Mouse (Mus musculus) brain, embryonic 18.5 days (tissue): ENCODE measurements around the gene Hectd4.
"Not testable (repeated sequence)": the region's sequence is repeated elsewhere in the genome, so short reads cannot be mapped to it uniquely, and the experiment has no call there.

ENCODE experiments used
- DNase-seq: peaks from one replicate; pipeline ENCODE4 v3.0.0-alpha.2; 2012; ENCODE audit warnings: low read depth, low spot score

Hectd4 gene

GRCm38 (mm10) chr5:121343997-121344396 lies 124.0 kb downstream of the Hectd4 start:
- no peak for DNase-seq

DNA sequence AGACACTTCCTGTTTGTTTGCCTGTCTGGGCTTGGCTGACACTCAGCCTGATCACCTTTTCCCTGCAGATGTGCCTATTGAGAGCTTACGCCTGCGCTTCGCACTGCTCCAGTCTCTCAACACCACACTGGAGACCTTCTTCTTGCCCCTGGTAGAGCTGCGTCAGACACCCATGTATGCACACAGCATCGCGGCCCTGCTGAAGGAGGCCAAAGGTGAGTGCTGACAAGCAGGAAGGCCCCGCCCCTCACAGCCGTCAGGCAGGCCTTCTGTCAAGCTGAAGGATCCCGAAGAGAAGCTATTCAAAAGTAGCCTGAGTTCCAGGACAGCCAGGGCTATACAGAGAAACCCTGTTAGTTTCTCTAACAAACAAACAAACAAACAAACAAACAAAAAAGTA lies 139.2 kb downstream of the Hectd4 start:
- no peak for DNase-seq

- no peak for DNase-seq
Observed at GRCm38 (mm10) chr5:121361696-121362095, 141.7 kb downstream of the Hectd4 start.

GRCm38 (mm10) chr5:121363441-121363840 lies 143.4 kb downstream of the Hectd4 start:
- DNase-seq, result no peak

DNA sequence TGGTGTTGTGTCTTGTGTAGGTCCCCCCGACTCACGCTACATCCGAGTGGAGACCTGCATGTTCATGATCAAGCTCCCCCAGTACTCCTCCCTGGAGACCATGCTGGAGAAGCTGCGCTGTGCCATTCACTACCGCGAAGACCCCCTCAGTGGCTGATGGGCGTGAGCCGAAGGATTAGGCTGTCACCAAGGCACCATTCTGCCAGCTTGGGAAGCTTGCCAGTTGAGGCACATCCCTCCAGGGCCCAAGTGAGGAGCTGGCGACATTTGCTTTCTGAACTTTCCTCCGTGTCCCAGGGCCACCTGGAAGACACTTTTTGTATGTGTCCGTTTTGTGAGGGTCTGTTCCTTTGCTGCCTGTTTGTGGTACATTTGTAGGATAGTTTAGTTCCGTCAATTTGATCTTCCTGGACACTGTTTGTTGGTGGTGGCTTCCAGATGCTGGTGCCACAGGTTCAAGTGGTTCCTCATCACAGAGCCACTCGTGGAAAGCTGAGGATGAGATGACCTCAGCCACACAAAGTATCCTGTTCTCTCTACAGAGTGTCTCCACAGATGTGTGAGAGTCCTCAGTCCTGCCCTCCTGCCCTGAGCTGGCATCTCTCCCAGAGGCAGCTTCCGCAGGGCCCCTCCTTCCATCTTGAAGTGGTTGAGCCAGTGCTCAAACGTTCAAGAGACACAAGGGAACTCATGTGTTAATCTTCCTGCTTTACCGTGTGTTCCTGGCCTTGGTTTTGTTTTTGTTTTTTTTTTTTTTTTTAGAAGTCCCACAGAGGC lies 146.6 kb downstream of the Hectd4 start:
- no peak for DNase-seq

- DNase-seq, result no peak
Observed at GRCm38 (mm10) chr5:121367255-121367654, 147.2 kb downstream of the Hectd4 start.

DNA sequence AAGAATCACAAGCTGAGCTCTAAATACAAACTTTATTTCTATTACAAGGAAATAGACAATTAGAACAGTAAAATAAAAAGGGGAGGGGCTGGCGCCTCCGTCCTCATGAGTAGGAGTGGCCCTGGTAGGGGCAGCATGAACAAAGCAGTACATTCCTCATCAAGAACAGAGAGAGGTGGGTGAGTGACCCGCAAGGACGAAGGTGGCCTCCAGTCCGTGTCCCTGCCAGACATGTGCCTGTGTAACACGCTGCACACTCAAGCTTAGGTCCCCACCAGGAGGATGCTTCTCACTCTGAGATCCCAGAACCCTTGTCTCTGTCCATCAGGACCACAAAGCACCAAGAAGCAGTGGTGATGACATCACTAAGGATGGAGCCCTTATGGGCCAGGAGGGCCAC lies 151.7 kb downstream of the Hectd4 start:
- DNase-seq, result no peak

DNA sequence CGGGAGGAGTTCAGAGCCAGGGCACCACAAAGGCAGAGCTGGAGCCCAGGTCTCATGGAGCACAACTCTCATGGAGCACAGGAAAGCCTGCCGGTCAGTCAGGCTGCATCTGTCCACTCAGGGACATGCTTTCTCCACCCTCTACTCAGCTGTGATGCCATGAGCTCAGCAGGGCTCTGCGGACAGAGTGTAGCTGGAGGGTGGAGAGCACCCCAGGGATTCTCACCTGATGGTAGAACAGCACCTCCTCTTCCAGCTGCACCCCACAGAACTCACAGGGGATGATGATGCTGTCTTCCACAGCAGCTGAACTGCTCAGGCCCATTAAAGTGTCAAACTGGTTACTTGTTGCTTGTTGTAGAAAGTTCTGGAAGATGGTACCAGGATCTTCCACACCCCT lies 154.8 kb downstream of the Hectd4 start:
- DNase-seq, result no peak

- DNase-seq, result not testable (repeated sequence)
Observed at GRCm38 (mm10) chr5:121376972-121377371, 157.0 kb downstream of the Hectd4 start.

GRCm38 (mm10) chr5:121378678-121379256 lies 158.7 kb downstream of the Hectd4 start:
- no peak for DNase-seq

DNA sequence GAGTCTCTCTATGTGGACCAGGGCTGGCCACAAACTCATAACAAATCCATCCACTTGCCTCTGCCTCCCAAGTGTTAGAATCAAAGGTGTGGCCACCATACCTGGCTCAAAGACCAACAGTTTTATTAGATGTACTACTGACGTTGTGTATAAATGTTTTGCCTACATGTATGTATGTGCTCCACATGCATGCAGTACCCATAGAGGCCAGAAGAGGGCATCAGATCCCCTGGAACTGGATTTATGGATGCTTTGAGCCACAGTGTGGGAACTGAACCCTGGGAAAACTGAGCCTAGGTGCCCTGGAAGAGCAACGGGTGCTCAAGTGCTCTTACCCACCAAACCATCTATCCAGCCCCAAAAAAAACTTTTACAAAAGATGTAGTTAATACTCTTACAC lies 160.7 kb downstream of the Hectd4 start:
- DNase-seq, result no peak

GRCm38 (mm10) chr5:121383857-121384756 lies 164.1 kb downstream of the Hectd4 start:
- no peak for DNase-seq

DNA sequence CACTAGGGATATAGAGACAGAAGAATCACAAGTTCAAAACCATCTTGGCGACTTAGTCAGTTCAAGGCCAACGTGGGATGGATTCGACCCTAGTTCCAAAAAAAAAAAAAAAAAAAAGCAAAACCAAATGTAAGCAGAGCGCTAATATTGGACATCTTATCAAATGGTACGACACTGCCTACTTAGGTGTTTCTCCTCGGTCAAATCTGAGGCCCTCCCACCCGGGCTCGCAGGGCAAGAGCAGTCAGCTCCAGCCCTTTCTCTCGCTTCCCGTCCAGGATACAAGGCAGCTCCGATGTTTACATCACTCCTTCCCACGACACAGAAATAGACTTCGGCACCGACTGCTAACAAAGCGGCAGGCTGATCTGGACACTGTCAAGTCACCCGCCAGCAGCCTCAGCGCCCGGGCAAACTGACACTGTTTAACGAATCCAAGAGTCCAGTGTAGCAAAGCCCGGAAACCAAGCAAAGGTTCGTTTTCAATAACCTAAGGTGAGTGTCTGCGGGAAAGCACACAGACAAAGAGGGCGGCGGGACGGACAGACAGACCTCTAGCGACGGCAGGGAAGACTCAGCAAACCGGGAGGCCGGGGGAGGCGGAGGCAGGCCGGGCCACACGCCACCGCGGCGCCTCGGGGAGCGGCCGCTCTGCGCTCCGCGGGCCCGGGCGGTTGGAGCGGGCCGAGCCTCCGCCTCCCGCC lies 164.9 kb downstream of the Hectd4 start:
- no peak for DNase-seq

DNA sequence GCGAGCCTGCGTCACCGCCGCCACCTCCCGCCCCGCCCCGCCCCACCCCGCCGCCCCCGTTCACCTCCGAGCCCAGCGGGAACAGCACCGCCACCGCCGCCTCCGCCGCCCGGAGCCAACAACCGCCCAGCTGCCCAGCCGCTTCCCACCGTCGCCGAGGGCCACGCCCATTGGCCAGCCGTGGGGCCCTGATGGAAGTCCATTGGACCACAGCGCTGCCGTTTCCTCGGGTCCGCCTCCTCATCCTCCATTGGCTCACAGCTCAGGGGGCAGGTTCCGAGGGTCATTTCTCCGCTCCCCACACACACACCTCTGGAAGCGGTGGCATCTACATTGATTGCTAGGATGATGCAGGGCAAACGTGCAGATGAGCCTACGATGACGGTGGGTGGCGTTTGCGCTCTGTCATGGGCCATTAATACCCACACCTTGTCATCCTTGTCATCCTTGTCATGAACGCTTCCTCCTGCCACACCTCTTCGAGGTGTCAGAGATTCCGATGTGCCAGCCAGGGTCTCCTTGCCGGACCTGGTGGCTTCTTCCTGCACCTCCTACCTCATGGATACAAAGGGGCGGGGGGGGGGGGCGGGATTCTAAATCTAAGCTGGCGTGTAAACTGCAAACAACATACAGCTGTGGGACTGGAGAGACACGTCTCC lies 165.6 kb downstream of the Hectd4 start, which contains the start of gene Trafd1:
Trafd1 (minus strand) TSS at position 172 of the 659 bp plus-strand sequence.
- peak; percentile 82 for DNase-seq

- no peak for DNase-seq
Observed at GRCm38 (mm10) chr5:121386120-121386909, 166.3 kb downstream of the Hectd4 start.

- DNase-seq, result no peak
Observed at GRCm38 (mm10) chr5:121387126-121387525, 167.1 kb downstream of the Hectd4 start.

GRCm38 (mm10) chr5:121389106-121389505 lies 169.1 kb downstream of the Hectd4 start:
- no peak for DNase-seq

DNA sequence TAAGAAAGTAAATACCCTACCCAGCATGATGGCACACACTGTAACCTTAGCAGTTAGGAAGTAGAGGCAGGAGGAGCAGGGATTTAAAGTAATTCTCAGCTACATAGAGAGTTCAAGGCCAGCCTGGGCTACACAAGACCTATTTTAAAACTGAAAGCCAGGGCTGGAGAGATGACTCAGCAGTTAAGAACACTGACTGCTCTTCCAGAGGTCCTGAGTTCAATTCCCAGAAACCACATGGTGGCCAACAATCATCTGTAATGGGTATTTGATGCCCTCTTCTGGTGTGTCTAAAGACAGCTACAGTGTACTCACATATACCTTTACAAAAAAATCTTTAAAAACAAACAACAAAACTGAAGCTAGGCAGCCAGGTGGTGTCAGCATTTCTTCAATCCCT lies 169.7 kb downstream of the Hectd4 start:
- no peak for DNase-seq

DNA sequence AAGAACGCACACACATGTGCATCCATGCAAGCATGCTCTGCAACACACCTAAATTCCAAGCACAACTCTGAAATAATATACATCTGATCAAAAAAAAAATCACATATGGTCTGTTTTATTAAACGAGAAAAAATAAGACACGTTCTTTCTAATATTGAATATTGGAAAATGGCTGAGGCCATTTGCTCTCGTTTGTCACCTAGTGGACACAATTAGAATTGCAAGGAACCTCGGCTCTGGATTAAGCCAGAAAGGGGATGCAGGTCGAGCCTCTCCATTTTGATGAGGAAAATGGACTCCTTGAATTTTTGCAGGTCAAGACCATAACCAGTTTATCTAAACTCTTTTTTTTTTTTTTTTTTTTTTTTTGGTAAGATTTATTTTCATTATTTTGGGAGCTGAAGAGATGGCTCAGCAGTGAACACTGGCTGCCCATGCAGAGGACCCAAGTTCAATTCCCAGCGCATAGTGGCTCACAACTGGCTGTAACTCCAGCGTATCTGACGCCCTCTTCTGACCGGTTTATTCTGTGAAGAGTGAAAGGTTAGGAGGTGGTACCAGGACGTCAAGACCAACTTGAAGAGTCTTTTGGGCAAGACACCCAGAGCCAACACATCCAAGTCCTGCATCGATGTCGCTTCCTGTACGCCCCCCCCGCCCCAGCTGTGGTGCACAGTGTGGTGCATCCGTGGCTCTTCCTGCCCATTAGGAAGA lies 172.8 kb downstream of the Hectd4 start:
- no peak for DNase-seq

DNA sequence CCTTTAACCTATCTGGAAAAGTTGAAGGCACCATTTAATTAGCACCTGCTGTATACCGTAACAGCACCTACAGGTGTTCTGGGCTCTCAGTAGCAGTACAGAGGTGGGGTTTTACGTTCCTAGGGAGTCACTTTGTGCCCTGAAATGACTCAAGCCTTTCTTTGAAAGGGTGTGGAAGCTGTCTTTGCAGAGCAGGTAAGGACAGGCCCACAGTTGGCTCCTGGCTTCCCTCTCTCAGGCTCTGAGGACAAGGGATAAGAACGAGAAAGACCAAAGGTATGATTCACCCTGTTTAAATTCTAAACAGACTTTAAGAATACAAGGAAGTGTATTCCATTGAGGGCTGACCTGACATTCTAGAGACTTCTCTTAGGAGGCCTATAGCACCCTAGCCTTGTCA lies 173.4 kb downstream of the Hectd4 start:
- no peak for DNase-seq
